Mouse (Mus musculus) heart, adult 2 months (tissue): ENCODE measurements around the gene Col4a1. TPM values are rescaled to one million over a fixed set of nuclear protein-coding genes. Genes with fewer than 3 reads are reported as not detected.

ENCODE experiments used
- DNase-seq, 2 experiments: peaks; one replicate each; pipeline ENCODE4 v3.0.0; 2021
- H3K27ac ChIP-seq: fragments of 200-600 bp; 2 replicates; pipeline ENCODE4 v1.8.1; 2022
- H3K27me3 ChIP-seq: fragments of 200-500 bp; 2 replicates; pipeline ENCODE4 v1.6.1; 2012; ENCODE audit warnings: mild to moderate bottlenecking, low read length, inconsistent platforms, mixed read lengths; ENCODE audit not compliant: control insufficient read depth, insufficient read depth
- H3K36me3 ChIP-seq: fragments of 200-500 bp; 2 replicates; pipeline ENCODE4 v1.6.1; 2012; ENCODE audit warnings: low read length, inconsistent platforms; ENCODE audit not compliant: control insufficient read depth, insufficient read depth
- H3K4me1 ChIP-seq: fragments of 200-500 bp; 2 replicates; pipeline ENCODE4 v1.6.1; 2011; ENCODE audit warnings: low read length; ENCODE audit not compliant: control insufficient read depth, insufficient read depth
- H3K4me3 ChIP-seq: fragments of 200-600 bp; 2 replicates; pipeline ENCODE4 v1.8.1; 2022
- H3K79me2 ChIP-seq: fragments of 200-500 bp; replicated peaks from 2 replicates; pipeline ENCODE4 v1.6.1; 2012; ENCODE audit warnings: mild to moderate bottlenecking, inconsistent platforms, low read length, moderate library complexity, mixed read lengths; ENCODE audit not compliant: control insufficient read depth, insufficient read depth
- H3K9ac ChIP-seq: fragments of 200-500 bp; 2 replicates; pipeline ENCODE4 v1.6.1; 2012; ENCODE audit warnings: low read depth, mild to moderate bottlenecking, control low read depth, inconsistent platforms, low read length, mixed read lengths
- CTCF ChIP-seq: fragments of 200-600 bp; IDR thresholded peaks from 2 replicates; pipeline ENCODE4 v1.8.1; 2022; ENCODE audit warnings: antibody characterized with exemption, mild to moderate bottlenecking, moderate library complexity
- EP300 ChIP-seq: fragments of 200-500 bp; IDR thresholded peaks from 2 replicates; pipeline ENCODE4 v1.6.1; 2011; ENCODE audit warnings: low read depth, low read length, control low read depth; ENCODE audit not compliant: insufficient read depth
- POLR2A ChIP-seq: fragments of 200-500 bp; IDR thresholded peaks from 2 replicates; pipeline ENCODE4 v1.6.1; 2011; ENCODE audit warnings: mild to moderate bottlenecking, low read depth, low read length, control low read depth; ENCODE audit not compliant: insufficient read depth
- WGBS: fragments of 180-500 bp; shearing (Covaris S2); methylation state at CpG from one replicate; pipeline ENCODE4 v1.1.7; 2018; 5-methylcytosine and 5-hydroxymethylcytosine counted together
- intact Hi-C: fragments of 180-260 bp; cut with DNase I; formaldehyde crosslinking; loops from one replicate; pipeline ENCODE4 v1.15.1; 2025
- polyA plus RNA-seq: library from polyadenylated mRNA; depleted of rRNA; stranded (reverse); fragments of >200 nt; gene quantifications from 2 replicates; pipeline ENCODE4 v1.2.3, GENCODE M21; 2012
- total RNA-seq, 2 experiments: library from RNA; stranded (reverse); gene quantifications; 2 replicates each; pipeline ENCODE4 v1.2.3; 2021

The Col4a1 gene
- total and polyA plus RNA-seq, 3 experiments: 221 to 311 (median 258) TPM

DNA sequence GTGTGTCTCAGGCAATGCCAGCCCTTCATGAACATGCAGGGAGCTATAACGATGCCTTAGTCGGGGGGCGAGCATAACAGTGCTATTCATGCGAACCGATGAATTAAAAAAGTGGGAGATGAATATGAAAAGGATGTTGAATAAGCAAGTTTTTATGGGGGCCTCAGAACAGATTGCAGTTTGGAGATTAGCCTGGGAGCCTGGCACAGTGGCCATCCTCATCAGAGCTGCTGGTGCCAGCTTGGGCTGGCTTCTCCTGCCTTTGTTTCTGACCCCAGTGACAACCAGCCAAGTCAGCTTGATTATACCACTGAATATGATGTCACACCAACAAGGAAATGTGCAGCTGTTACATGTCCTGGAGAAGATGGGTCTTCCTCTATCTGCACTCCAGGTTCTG, 23.7 kb upstream of the Col4a1 start:
- peaks cover 65% of the 10 kb centered on the region for H3K4me1 ChIP-seq
- no peak overlapping the region for H3K9ac ChIP-seq
- TF ChIP-seq CTCF (no peak), POLR2A (no peak), EP300 (no peak)
- peaks cover 27% of the 10 kb centered on the region for H3K36me3 ChIP-seq
- peaks cover 5% of the 10 kb centered on the region for H3K79me2 ChIP-seq
- 77% methylated on average over 5 of the region's 5 CpGs for WGBS
- intact Hi-C loops: loop anchor here (2.0 kb wide), 1 partner anchor 26 kb away; no protein-coding TSS in a partner anchor
- H3K4me3 ChIP-seq: no peak overlapping the region
- peak overlapping the region; percentile 77; the same call in 1 of the 2 replicates for H3K27ac ChIP-seq
- no peak for DNase-seq
- no peaks in the 10 kb centered on the region for H3K27me3 ChIP-seq

DNA sequence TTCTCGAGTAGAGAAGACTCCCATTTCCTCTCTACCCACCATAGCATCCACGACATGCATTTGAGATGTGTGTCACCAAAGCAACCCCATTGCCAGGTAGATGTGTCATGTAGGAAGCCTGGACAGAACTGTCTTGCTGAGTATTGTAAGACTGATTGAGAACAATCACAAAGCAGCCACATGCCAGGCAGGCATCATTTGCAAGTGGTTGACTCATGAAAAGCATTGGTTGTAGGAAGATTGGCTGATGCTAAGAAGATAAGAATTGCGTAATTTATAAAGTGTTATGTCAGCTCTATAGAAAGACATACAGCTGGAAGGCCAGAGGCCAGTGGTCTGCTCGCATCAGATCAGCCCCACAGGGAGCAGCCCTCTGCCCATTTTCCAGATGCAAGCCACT, 22.6 kb upstream of the Col4a1 start:
- H3K27ac ChIP-seq: peak overlapping the region; percentile 67
- intact Hi-C loops: no loop called here
- WGBS: 61% methylated on average over 4 of the region's 4 CpGs

DNA sequence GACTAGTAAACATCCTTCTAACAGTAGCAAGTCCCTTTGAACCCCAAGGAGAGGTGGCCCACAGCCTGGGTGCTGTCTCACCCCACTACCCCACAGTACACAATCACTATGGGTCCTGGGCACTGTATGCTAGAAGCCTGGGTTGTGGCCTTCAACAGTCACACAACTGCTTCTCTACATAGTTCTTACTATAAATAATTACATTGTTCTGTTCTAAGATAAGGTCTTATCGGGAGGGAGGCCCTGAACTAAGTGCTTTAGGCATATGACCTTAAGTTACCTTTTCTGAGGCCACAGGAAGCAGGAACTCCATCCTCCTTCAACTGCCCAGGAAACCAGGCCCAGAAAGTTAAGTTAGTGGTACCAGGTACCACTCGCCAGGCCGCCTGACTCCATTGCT, 21.9 kb upstream of the Col4a1 start:
- H3K4me3 ChIP-seq: no peak overlapping the region
- H3K9ac ChIP-seq: no peak overlapping the region
- TF ChIP-seq CTCF (no peak), EP300 (0 out of 2 replicates have a peak, but pooled peaks have one; percentile 40), POLR2A (no peak)
- peaks cover 59% of the 10 kb centered on the region for H3K4me1 ChIP-seq
- H3K27ac ChIP-seq: peak overlapping the region; percentile 67
- intact Hi-C loops: no loop called here
- H3K36me3 ChIP-seq: peaks cover 31% of the 10 kb centered on the region
- peak in 1 of 2 experiments; percentile 40 for DNase-seq
- H3K79me2 ChIP-seq: peaks cover 6% of the 10 kb centered on the region
- WGBS: 23% methylated on average over 3 of the region's 3 CpGs
- no peaks in the 10 kb centered on the region for H3K27me3 ChIP-seq

More for the DNA sequence above, 22.6 kb upstream of the Col4a1 start:
- Histone ChIP-seq H3K4me3 (no peak overlapping the region), H3K9ac (no peak overlapping the region), H3K36me3 (peaks cover 31% of the 10 kb centered on the region), H3K27me3 (no peaks in the 10 kb centered on the region), H3K79me2 (peaks cover 5% of the 10 kb centered on the region), H3K4me1 (peaks cover 62% of the 10 kb centered on the region)
- DNase-seq: no peak
- TF ChIP-seq POLR2A (no peak), CTCF (no peak), EP300 (no peak)

DNA sequence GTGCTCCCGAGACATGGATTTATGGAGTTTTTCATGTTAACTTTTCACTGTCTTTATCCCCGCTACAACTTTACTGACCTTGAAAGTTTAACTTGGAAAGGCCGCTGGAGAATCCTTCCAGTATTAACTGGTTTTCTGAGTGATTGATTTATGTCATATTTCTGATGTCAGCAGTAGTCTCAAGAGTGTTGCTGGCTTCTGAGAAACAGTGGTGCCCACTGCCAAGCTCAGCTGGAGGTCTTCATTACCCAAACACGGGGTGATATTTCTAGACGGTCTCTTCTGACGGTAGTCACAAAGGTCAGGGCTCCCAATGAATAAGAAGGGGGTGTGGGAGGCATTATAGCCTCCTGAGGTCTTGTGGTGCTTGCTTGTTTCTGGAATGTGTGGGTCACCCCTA, 21.1 kb upstream of the Col4a1 start:
- H3K27me3 ChIP-seq: no peaks in the 10 kb centered on the region
- peak overlapping the region; percentile 67 for H3K27ac ChIP-seq
- TF ChIP-seq CTCF (no peak), EP300 (no peak), POLR2A (no peak)
- 44% methylated on average over 6 of the region's 6 CpGs for WGBS
- H3K4me3 ChIP-seq: no peak overlapping the region
- peaks cover 7% of the 10 kb centered on the region for H3K79me2 ChIP-seq
- peaks cover 34% of the 10 kb centered on the region for H3K36me3 ChIP-seq
- no peak overlapping the region for H3K9ac ChIP-seq
- intact Hi-C loops: no loop called here
- no peak for DNase-seq
- H3K4me1 ChIP-seq: peaks cover 59% of the 10 kb centered on the region

DNA sequence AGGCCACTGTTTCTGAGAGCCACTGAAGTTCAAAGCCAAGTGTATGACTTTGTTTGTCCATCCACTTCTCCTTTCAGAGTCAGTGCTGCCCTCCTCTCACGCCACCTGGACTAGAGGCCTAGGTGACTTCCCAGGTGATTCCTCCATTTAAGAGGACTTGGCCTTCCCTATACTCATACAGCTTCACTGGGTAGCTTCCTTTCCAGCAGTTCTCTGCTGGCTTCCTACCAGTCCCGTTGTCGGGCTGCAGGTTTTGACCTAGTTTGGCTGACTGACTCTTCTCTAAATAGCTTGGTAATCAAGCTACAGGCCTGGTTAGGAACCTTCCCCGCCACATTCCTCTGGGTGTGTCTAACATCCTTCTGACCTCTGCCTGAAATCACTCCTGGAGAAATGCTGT, 18.9 kb upstream of the Col4a1 start:
- TF ChIP-seq CTCF (no peak), POLR2A (no peak), EP300 (peak; percentile 77; the same call in 1 of the 2 replicates)
- H3K4me1 ChIP-seq: peaks cover 56% of the 10 kb centered on the region
- intact Hi-C loops: no loop called here
- 9% methylated on average over 4 of the region's 4 CpGs for WGBS
- peak in 1 of 2 experiments; percentile 79 for DNase-seq
- H3K4me3 ChIP-seq: no peak overlapping the region
- H3K27ac ChIP-seq: peak overlapping the region; percentile 87
- H3K79me2 ChIP-seq: 0 out of 2 replicates have a peak, but pooled peaks cover 7% of the 10 kb centered on the region
- no peak overlapping the region; the same call in 1 of the 2 replicates for H3K9ac ChIP-seq
- peaks cover 33% of the 10 kb centered on the region for H3K36me3 ChIP-seq
- no peaks in the 10 kb centered on the region for H3K27me3 ChIP-seq

DNA sequence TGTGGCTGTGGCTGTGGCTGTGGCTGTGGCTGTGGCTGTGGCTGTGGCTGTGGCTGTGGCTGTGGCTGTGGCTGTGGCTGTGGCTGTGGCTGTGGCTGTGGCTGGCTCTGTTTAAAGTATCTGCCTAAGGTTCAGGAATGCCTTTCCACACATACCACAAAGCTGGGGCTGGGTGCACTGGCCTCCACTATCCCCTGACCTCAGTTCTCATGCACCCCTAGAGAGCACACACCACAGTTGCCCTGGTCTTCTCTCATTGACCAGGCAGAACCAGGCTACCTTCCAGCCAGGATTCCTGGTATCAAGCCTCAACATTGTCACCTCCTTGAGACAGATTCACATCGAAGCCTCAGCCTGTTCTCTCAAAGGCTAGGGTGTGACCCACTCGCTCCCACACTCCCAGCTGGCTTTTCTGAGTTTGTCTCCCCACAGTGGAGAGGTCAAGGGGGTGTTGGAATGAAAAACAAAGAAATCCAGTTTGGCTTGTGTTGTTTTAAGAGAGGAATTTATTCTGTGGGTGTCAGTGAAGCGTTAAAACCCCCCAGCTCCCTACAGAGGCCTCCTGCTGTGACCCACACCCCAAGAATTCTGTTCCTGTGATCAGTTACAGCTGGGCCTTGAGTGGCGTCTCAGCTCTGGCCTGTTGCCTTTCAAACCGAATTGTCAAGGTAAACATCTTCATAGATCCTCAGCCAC, 15.2 kb upstream of the Col4a1 start:
- Histone ChIP-seq H3K27ac (peak overlapping the region; percentile 28; the same call in 1 of the 2 replicates), H3K27me3 (no peaks in the 10 kb centered on the region), H3K9ac (no peak overlapping the region), H3K4me1 (peaks cover 57% of the 10 kb centered on the region), H3K4me3 (no peak overlapping the region), H3K79me2 (peaks cover 9% of the 10 kb centered on the region), H3K36me3 (peaks cover 32% of the 10 kb centered on the region)
- no peak for DNase-seq
- intact Hi-C loops: no loop called here
- TF ChIP-seq EP300: no peak
- no peak for TF ChIP-seq POLR2A
- no peak for TF ChIP-seq CTCF
- WGBS: 43% methylated on average over 5 of the region's 5 CpGs
